Mouse (Mus musculus): Measurements from ENCODE around the gene Grb2.

Grb2 gene

DNA sequence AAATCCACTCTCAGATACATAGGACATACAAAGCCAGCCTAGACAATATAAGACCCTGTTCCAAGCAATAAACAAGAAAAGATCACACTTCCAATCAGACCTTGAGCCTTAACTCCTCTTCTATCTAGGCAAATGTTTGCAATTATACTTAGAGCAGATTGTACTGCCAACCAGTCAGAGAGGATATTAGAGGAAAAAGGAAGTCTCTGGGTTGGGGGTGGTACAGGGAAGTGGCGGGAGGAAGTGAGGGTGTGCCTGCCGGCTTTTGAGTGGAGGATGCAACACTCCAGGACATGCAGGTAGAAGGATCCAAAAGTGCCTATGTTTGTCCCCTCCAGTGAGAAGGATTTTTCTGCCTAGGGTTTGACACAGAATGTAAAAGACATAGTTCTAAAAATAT lies 3.9 kb upstream of the Grb2 start:
- no peak for DNase-seq (ENCODE audit: low spot score)

DNA sequence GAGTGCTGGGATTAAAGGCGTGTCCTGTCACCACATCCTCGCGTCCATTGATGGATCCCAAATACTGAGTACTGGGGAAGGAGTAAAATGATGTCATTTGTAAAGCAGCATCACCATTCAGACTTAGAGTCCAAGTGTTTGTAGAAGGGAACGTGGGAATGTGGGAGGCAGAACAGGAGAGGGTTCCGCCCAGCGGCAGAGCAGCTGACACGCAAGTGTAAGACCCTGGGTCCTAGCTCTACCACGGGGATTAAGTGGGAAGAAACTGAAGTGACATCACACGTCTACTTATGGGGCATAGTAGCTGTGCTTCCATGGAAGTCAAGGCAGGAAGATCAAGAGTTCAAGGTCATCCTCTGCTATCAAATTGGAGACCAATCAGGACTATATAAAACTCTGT lies 2.7 kb upstream of the Grb2 start:
- DNase-seq (ENCODE audit: low spot score): no peak

DNA sequence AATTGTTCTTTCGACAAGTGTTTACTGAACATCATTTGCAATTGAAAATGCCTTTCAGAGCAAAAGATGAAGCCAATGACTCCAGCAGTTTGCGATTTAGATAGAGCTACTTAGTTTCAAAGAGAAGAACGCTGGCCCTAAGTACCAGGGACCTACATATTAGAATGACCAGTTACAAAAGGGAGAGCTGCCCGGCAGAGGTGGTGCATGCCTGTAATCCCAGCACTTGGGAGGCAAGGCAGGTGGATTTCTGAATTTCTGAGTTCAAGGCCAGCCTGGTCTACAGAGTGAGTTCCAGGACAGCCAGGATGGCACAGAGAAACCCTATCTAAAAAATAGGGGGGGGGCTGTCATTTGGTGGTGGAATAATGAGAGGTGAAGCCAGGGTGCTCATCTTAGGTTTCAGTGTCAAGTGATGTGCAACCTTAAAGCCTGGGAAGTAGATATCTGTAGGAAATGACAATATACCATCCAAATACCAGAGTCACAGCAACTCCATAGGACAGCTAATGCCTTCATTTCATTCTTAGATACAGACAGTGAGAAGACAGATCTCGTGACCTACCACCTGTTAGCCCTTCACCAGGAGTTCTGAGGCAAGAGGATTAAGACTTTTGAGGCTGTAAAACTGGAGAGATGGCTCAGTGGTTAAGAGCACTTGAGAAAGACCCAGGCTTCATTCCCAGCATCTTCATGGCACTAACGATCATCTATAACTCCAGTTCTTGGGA lies 1.6 kb upstream of the Grb2 start:
- DNase-seq (ENCODE audit: low spot score): no peak

DNA sequence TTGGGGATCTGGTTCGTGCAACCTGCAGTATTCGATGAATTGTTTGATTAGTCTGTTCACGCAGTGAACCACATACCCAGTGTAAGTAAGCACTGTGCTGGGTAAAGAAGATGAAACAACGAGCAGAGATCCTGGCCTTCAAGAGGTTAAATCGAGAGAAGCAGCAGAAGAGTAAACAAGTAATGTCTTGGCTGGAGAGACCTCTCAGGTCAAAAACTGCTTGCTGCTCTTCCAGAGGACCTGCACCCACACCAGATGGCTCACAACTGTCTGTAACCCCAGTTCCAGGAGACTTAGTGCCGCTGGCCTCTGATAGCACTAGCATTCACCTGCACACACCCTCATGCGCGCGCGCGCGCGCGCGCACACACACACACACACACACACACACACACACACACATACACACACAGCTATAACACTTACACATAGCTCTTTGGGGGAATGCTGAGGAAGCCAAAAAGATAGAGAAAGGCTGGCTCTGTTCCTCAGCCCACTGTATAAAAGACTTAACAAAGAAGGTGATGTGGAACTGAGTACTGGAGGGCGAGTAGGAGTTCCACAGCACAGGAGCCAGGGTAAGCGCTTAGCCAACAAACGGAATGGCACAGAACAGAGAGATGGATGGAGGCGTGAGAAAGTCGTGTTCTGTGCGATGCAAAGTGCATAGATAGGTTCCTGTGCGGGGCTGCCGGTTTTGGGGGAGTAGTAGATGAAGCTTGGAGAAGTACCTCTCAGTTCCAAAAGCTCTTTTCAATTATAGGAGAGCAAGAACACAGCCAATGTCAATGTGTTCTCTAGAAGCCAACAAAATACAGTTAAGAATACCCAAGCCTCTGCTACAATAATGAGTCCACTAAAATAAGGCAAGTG lies 795 bp upstream of the Grb2 start:
- no peak for DNase-seq (ENCODE audit: low spot score)

DNA sequence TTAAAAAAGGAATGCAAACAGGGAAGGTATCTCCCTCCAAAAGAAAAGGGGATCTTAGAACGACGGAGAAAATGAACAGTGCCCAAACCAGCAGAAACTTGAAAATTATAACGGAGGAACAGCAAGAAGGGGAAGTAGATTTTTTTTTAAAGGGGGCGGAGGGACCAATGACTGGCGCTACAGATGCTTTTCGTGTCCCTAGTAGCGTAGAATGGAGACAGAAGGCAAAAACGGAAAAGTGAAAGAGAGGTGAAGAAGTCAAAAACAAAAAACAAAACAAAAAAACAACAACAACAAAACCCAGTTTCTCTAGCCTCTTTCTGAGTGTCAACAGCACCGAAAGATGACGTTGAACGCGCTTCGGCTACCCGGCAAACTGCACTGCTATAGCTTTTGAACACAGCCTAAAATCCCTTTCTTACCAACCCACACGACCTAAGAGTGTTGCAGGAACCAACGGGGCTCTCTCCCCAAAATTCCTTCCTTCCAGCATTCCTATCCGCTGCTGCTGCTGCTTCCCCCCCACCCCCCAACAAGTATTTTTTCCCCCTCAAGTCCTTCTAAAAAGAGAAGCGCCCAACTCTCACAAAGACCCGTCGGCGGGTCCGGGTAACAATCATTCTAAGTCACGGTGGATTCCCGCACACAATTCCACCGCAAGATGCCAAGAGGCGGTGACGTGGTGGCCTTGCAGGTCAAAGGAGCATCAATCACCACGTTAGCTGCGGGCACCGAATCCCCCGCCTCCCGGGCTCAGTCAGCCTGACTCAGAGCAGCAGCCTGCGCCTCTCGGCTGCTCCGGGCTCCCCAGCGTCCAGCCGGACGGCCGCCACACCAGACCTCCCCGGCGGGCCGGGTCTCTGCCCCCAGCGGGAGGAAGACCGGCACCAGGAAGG lies 836 bp downstream of the Grb2 start:
- peak; percentile 30 for DNase-seq (ENCODE audit: low spot score)

DNA sequence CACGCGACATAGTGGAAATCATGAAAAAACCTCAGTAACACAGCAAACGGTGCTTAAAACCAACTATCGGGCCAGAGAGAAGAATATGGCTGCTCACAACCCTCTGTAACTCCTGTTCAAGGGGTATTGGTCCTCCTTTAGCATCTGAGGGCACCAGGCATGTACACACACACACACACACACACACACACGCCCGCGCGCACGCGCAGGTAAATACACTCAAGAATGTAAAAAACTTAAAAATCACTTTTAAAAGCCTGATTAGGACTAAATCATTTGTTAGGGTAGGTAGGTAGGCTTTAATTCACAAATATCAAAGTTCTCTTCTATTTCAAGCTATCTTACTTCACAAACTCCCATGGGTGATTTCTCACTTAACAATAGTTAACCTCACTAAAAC lies 1.8 kb downstream of the Grb2 start:
- no peak for DNase-seq (ENCODE audit: low spot score)

DNA sequence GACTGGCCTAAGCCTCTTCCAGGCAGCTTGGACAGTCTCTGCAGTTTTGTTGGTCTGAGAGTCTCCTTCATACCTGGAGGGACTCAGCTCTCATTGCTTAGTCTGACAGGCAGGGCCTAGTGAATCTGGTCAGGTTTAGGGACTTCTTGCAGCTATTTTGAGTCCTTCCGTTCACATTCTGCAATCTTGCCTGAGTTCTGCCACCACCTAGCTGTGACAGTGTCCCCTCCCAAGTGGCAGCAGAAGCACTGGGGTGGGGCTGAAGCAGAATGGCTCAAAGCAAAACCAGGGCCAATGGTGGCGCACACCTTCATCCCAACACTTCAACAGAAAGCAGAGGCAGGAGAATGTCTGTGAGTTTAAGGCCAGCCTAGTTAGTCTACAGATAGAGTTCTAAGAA lies 2.8 kb downstream of the Grb2 start:
- DNase-seq (ENCODE audit: low spot score): no peak

DNA sequence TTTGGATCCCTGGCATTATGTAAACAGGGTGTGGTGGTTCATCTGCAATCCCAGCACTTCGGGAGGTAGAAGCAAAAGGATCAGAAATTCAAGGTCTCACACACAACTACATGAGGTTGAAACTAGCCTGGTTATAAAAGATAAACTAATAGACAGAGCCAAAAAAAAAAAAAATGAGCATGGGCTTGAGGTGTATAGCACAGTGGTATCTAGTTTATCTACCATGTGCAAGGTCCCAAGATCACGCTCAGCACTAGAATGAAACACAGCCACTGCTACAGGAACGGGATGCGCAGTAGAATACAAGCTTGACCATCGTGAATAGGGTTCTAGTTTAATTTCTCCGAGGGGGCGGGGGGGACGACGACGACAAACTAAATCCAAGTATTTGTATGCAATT lies 3.7 kb downstream of the Grb2 start:
- no peak for DNase-seq (ENCODE audit: low spot score)

DNA sequence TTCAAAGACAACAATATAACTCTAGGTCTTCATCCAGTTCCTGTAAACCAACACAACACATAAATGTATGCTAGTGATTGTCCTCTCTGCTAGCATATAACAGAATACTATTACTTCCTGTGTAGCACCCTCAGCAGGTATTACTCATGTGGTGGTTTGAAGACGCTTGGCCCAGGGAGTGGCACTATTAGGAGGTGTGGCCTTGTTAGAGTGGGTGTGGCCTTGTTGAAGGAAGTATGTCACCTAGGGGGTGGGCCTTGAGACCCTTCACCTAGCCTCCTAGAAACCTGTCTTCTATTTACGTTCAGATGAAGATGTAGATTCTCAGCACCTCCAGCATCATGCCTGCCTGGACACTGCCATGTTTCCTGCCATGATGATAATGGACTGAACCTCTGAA lies 4.9 kb downstream of the Grb2 start:
- DNase-seq (ENCODE audit: low spot score): no peak

DNA sequence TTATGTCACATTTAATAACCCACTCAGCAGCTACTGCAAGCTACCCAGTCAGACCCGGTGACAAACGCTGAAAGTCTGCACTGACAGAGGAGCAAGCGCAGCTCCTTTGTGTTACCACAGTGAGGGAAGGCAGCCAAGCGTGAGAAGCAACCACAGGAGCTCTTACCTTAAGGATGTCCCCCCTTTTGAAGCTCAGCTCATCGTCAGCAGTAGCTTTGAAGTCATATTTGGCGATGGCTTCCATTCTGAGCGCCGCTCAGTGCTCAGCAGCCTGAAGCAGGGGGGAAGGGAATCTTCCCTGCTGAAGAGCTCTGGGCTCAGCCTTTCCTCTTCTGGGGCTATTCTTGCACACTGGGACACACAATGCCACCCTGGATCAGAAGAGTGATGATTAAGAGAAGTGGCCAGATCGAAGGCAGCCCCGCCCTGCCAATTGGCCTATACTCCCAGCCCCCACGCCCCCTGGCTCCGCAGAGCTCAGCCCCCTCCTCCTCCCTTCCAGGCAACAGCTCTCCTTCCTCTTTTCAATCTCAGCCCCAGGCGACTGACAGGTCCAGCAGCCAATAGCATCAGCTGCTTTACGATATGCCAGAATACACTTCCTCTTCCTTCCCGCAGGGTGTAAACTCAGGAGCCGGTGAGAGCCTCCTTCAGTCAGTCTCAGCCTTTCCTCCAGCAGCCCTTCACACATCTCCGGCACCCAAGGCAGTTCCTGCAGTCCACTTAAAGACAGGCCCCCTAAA lies 9.2 kb downstream of the Grb2 start:
- peak; percentile 62 for DNase-seq (ENCODE audit: low spot score)

DNA sequence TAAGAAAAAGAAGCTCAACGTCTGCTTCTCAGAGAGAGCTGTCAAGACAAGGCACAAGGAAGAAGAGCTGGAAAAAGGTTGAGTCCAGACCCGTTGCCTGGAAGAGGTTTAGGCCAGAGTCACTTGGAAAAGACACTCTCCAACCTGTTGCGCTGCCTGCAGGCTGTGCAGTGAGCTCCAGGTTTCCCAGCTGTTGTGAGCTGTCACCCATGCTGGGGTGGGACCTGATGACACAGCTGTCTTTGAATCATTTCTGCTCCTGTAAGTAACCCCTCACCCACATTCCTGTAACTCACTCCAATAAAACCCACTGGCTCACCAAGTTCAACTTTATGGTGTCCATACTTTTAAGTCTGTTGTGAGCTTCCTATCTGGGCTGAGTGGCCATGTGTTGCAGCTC lies 10.7 kb downstream of the Grb2 start:
- no peak for DNase-seq (ENCODE audit: low spot score)

DNA sequence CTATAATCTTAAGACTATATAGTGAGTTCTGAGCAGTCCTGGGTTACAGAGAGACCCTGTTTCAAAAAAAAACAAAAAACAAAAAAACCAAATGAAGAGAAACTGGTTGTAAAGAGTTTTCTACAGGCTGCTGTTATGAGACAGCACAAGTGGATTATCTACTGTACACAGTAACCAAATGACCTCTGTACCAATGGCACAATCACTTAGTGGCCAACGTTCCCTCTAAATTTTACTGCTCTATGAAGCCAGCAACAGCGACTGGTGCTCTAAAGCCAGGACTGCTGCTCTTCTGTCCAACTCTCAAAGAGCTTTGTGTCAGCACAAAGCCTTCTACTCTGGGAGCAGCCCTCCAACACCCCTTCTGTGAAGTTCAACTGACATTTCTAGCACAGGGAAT lies 11.3 kb downstream of the Grb2 start:
- no peak for DNase-seq (ENCODE audit: low spot score)

DNA sequence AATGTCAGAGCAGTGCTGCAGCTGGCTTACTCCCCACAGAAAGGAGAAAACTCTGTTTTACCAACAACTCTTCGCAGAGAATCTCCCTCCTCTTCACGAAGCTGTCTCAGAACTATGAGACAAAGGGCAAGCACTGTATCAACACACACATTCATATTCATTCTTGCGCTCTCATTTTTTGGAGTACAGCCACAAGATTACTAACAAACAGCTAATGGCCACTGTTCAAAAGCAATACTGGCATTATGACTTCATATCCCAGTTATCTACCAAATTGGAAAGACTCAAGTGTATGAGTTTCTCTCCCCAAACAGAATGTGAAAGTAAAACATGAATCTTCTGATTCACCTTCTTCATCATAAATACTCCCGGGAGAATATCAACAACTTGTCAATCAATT lies 11.9 kb downstream of the Grb2 start:
- DNase-seq (ENCODE audit: low spot score): no peak

DNA sequence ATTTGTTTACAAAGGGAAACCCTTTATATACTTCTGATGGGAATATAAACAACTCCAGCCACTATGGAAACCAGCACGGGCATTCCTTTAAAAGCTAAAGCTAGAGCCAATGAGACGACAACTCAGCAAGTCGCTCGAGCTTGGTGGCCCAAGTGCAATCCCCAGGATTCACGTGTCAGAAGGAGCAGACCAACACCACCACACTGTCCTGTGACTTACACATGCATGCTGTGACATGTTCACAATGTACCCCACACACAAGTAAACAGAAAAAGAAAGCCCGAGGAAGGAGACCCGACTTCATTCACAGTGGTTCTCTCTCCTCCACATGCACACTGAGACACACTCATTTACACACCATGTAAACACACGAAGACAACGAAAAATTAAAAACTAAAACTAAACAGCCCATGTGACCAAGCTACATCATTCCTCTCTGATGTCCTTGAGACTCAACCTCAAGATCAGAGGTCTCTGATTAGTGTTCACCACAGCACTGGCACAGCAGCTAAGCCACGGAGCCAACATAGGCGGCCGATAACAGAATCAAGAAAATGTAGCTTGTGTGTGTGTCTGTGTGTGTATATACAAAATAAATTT lies 14.3 kb downstream of the Grb2 start:
- no peak for DNase-seq (ENCODE audit: low spot score)

DNA sequence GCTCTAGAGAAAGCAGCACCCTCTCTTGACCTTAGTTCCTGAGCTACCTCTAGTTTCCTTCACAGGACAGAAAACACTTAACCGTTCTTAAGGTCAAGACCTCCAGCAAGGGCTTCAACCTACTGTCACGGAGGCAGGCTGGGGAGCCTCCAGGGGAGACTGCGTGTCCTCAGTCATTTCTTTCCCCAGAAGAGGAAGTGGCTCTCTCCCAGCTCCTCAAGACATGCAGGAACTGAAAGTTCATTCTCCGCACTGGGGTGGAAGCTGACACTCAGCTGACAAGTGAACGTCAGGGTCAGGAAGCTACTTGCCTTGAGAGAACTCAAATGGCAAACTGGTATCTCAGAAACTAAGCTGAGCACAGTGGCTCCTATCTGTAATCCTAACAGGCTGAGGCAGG lies 15.6 kb downstream of the Grb2 start:
- DNase-seq (ENCODE audit: low spot score): no peak

DNA sequence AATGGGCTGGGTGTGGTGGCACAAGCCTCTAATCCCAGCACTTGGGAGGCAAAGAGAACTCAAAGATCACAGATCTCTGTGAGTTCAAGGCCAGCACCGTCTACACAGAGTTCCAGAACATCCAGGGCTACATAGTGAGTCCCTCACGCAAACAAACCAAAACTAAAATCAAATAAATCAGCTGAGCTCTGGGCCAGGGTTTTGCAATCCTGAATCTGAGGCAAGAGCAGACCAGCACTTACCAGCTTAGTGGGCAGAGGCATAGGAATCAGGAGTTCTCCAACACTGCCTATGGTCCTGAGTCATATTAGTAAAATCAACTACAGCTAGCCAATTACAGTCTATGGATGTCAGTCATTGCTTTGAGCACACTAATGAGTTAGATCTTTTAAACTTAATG lies 16.4 kb downstream of the Grb2 start:
- no peak for DNase-seq (ENCODE audit: low spot score)

DNA sequence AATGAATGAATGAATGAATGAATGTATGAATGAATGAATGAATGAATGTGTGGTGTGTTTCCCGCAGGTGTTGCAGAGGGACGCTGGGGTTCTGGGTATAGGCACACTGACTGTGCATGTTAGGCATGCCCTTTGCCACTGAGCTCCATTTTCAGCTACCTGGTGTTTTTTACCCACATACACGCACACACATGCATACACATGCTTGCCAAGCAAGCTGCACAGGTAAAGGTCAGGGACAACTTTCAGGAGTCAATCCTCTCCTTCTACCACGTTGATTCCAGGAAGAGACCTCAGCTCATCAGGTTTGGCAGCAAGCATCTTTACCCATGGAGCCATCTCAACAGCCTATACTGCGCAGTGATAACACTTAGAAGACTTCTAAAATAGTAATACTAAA lies 16.9 kb downstream of the Grb2 start:
- DNase-seq (ENCODE audit: low spot score): no peak

DNA sequence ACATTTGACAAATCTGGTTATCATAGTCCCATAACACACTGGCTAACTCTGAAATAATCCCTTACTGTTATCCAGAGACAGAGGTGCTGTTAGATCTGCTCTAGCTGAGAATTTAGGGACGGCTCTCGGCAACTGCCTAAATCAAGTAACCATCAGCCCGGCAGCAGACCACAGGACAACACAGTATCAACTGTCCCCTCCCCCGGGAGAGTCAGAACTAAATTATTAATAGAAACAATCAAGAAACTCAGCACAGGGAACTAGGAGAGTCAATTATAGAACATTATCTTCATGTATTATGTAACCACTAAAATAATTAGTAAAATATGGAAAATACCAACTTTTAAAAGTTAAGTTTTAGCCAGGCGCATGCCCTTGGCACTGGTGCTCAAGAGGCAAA lies 17.4 kb downstream of the Grb2 start:
- DNase-seq (ENCODE audit: low spot score): no peak

DNA sequence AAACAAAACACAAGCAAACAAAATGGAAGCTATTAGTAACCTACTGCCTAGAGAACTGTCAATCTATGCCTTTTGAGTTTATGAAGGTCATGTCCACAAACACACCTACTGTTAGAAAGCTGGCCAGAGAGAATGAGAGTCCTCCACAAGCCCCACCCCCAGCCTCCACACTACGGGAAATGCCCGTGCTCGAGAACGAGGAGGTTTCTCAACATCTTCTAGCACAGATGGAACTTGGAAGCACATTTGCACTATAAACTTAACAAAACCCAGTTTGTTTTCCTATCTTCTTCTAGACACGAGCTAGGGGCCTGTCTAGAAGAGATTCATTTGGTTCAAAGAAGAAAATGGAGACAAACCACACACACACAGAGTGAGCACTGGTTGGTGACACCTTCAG lies 18.0 kb downstream of the Grb2 start:
- DNase-seq (ENCODE audit: low spot score): no peak

DNA sequence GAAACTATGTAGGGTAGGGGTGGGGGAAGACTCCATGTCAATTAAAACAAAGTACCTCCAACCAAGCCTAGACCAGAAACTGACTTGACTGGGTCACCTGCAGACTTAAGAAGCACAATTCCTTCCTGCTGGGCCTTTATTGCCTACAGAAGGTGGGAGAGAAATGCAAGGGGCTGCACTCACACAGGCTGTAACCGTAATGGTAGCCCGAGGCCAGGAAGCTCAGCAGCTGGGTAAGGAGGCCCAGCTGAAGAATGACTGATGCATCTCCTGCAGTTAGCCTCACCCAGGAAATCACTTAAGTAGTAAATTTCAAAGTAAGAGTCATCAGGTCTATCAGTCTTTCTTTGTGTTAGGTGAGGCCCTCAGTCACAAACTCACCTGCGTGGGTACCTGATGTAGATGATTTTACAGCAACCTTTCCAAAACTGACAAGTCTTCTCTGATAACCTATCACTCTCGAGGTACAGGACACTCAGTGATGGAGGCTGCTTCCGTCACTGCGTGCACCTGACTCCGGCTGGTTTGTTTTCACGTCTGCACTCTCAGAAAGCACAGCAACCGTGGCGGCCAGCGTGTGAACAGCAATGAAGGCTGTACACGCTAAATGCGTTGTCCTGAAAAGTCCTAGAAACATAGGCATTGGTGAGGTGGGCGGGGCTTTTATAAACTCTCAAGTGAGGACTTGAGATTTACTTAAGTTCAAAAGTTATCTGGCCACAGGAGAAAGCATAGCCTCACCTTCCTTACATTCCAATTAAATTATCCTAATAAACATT lies 19.1 kb downstream of the Grb2 start:
- DNase-seq (ENCODE audit: low spot score): no peak

DNA sequence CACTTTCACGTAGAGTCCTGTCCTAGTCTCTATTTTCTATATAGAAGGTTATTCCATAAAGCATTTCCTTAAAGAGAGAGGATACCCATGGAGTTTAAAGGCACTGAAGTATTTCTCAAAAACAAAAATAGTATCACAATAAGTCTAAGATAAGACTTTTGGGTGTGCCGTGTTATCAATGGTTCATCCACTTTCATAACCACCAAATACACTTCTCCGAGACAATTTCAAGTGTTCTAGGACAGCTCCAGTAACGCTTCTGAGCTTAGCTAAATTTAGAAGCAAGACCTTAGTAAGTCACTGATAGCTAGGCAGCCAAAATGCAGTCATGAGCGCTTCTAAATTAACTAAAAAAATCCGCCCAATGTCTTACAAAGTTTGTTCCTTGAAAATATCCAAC lies 22.0 kb downstream of the Grb2 start:
- no peak for DNase-seq (ENCODE audit: low spot score)
